Mouse (Mus musculus): ENCODE results near the gene Rapgef4. TPM values are rescaled to one million over a fixed set of nuclear protein-coding genes. Genes with fewer than 3 reads are reported as not detected.

Rapgef4 gene
- polyA plus RNA-seq, 1 experiment, result 192 TPM

DNA sequence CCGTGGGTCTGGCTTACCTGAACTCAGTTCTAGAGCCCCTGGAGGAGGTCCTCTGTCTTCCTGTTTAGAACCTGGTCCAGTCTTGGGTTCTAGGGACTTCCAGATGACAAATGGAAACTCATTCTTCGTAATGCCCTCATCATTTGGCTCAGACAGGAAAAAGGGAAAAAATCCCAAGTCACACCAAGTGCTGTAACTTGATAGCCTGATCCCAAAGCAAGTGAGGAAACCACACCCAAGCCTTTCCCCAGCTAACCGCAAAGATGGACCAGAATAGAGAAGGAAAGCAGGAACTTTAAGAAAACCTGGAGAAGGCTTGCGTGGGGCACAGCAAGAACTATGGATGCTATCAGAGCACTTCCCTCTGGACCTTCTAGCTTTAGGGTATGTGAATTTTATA, 167.6 kb downstream of the Rapgef4 start:
- Histone ChIP-seq H3K27ac (ENCODE audit: insufficient read depth, low read length) (no peak overlapping the region), H3K4me3 (replicated peaks; ENCODE audit: insufficient read depth, low read depth, low read length) (no peak overlapping the region), H3K27me3 (ENCODE audit: control insufficient read depth, insufficient read depth, low read length) (no peaks in the 10 kb centered on the region), H3K4me1 (ENCODE audit: control insufficient read depth, insufficient read depth, low read length) (peaks cover 4% of the 10 kb centered on the region)
- WGBS, result 77% methylated on average over 4 of the region's 4 CpGs
- DNase-seq, result no peak
- TF ChIP-seq CTCF (IDR thresholded peaks at IDR 0.05; ENCODE audit: borderline replicate concordance, insufficient read depth, low read depth, low read length), result no peak
- no peak for TF ChIP-seq POLR2A (IDR thresholded peaks at IDR 0.05; ENCODE audit: borderline replicate concordance, insufficient read depth, low read length)

DNA sequence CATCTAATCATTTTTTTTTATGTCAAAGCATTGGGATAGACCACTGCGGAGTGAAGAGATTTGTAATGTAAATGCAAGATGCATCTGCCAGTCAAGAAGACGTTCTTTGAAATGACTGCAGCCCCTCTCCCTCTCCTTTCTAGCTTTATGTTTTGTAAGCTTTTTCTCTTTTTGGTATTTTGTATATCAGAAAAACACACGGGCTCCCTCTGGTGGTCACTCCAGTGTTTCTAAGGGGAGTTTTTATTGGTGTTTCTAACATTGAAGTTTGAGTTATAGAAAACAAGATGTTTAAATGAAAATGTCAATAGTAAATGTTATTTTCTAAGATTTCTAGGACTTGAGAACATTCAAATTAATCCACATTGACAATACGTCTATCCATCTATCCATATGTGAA, 168.0 kb downstream of the Rapgef4 start:
- no peak overlapping the region for H3K27ac ChIP-seq (ENCODE audit: insufficient read depth, low read length)
- peaks cover 4% of the 10 kb centered on the region for H3K4me1 ChIP-seq (ENCODE audit: control insufficient read depth, insufficient read depth, low read length)
- H3K4me3 ChIP-seq (replicated peaks; ENCODE audit: insufficient read depth, low read depth, low read length), result no peak overlapping the region
- WGBS, result 32% methylated on average over 4 of the region's 4 CpGs
- no peak for TF ChIP-seq POLR2A (IDR thresholded peaks at IDR 0.05; ENCODE audit: borderline replicate concordance, insufficient read depth, low read length)
- H3K27me3 ChIP-seq (ENCODE audit: control insufficient read depth, insufficient read depth, low read length), result no peaks in the 10 kb centered on the region
- DNase-seq, result peak; percentile 45 to 59

DNA sequence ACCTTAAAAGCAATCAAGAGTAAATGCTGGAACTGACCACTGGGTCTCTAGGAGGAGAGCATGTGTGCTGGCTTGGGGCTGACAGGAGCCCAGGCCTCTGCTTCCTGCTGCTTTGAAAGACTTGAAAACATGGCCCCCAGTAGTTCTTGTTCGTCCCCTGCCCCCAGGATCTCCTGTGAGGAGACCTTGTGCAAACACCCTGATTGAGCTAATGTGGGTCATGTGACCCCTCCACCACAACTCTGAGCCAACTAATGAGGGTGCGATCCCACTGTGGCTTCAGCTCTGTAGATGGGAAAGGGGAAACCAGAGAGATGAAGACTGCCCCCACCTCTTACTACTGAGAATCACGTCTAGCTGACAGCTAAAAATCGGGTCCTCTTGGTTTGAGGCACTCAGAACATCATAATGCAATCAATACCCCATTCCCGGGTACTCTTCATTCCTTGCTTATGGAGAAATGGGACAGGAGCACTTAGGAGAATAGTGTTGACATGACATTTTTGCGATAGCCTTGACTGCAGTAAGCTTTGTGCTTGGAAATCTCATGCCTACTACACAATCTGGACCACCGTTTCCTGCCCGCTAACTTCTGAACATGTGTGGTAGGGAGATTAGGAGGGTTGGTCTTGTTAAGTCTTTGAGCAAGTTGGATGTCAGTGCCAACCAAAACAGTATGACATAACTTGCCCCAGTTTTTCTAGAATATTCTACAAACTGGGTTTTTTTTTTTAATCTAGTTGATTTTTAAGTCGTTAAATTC, 170.9 kb downstream of the Rapgef4 start:
- WGBS, result 75% methylated on average over 9 of the region's 9 CpGs
- Histone ChIP-seq H3K27ac (ENCODE audit: insufficient read depth, low read length) (no peak overlapping the region), H3K4me3 (replicated peaks; ENCODE audit: insufficient read depth, low read depth, low read length) (no peak overlapping the region), H3K4me1 (ENCODE audit: control insufficient read depth, insufficient read depth, low read length) (peaks cover 4% of the 10 kb centered on the region), H3K27me3 (ENCODE audit: control insufficient read depth, insufficient read depth, low read length) (no peaks in the 10 kb centered on the region)
- no peak for TF ChIP-seq CTCF (IDR thresholded peaks at IDR 0.05; ENCODE audit: borderline replicate concordance, insufficient read depth, low read depth, low read length)
- TF ChIP-seq POLR2A (IDR thresholded peaks at IDR 0.05; ENCODE audit: borderline replicate concordance, insufficient read depth, low read length), result no peak
- no peak for DNase-seq

DNA sequence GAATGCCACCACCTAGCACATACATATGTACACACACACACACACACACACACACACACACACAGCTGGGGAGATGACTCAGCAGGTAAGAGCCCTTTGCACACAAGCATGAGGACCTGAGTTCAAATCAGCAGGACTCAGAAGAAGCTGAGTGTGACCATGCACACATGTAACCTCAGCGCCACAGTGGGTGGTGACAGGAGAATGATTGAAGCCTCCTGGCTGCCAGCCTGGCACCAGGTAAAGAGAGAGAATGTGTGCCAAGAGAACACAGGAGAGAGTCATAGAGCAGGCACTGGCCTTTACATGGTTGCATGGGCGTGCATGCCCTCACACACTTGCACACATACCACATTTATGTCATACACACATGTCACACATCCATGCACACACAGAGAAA, 171.7 kb downstream of the Rapgef4 start:
- no peak overlapping the region for H3K4me3 ChIP-seq (replicated peaks; ENCODE audit: insufficient read depth, low read depth, low read length)
- 71% methylated on average over 2 of the region's 2 CpGs for WGBS
- H3K4me1 ChIP-seq (ENCODE audit: control insufficient read depth, insufficient read depth, low read length), result peaks cover 7% of the 10 kb centered on the region
- no peaks in the 10 kb centered on the region for H3K27me3 ChIP-seq (ENCODE audit: control insufficient read depth, insufficient read depth, low read length)
- no peak overlapping the region for H3K27ac ChIP-seq (ENCODE audit: insufficient read depth, low read length)
- DNase-seq, result no peak
- TF ChIP-seq CTCF (IDR thresholded peaks at IDR 0.05; ENCODE audit: borderline replicate concordance, insufficient read depth, low read depth, low read length) (no peak), POLR2A (IDR thresholded peaks at IDR 0.05; ENCODE audit: borderline replicate concordance, insufficient read depth, low read length) (no peak)

DNA sequence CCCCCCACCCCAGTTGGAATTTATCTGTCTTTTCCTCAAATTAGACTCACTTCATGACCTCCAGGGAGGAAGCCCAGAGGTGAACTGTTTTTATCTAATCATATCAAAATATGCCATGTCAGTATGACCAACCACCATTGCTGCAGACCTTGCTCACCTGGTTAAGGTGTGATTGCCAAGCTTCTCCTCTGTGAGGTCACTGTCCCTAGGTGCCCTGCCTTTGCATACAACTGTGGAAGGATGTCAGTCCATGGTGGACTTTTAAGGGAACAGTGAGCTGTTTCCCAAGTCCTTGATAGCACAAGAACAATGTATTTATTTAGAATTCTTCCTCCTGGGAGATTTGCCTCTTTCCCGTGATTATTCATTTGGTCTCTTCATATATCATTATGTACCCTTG, 172.8 kb downstream of the Rapgef4 start:
- DNase-seq, result no peak
- H3K4me1 ChIP-seq (ENCODE audit: control insufficient read depth, insufficient read depth, low read length), result peaks cover 11% of the 10 kb centered on the region
- no peak overlapping the region for H3K4me3 ChIP-seq (replicated peaks; ENCODE audit: insufficient read depth, low read depth, low read length)
- no peak for TF ChIP-seq POLR2A (IDR thresholded peaks at IDR 0.05; ENCODE audit: borderline replicate concordance, insufficient read depth, low read length)
- TF ChIP-seq CTCF (IDR thresholded peaks at IDR 0.05; ENCODE audit: borderline replicate concordance, insufficient read depth, low read depth, low read length), result no peak
- H3K27ac ChIP-seq (ENCODE audit: insufficient read depth, low read length), result no peak overlapping the region
- H3K27me3 ChIP-seq (ENCODE audit: control insufficient read depth, insufficient read depth, low read length), result no peaks in the 10 kb centered on the region
- WGBS, result 86% methylated on average over 1 of the region's 1 CpGs

DNA sequence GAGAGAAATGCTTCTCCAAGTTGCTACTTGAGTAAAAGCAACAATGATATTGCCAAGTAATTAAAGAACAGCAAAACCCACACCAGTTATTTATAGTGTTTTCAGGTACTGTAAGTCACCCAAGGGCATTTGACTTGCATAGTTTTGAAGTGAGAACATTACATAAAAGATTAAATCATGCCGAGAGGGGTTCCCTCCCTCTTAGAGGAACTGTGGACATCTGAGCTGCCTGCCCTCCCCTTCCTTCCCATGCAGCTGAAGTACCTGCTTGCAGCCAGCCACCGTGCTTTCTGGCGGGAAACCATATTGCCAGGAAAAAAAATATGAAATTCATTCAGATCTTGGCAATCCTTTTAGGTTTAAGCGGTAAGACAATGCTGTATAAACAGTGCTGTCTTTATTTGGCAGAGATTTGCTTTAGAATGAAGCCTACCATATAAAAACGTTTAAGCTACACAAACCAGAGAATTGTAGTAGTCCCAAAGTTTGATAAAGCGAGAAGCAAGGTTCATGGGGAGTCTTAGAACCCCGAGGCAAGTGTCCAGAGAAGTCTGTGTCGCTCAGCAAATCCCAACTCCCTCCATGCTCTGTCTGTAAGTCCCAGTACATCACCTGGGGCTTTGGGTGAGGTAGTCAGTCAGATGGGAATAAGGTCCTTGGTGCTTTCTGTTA, 174.2 kb downstream of the Rapgef4 start:
- no peak for DNase-seq

DNA sequence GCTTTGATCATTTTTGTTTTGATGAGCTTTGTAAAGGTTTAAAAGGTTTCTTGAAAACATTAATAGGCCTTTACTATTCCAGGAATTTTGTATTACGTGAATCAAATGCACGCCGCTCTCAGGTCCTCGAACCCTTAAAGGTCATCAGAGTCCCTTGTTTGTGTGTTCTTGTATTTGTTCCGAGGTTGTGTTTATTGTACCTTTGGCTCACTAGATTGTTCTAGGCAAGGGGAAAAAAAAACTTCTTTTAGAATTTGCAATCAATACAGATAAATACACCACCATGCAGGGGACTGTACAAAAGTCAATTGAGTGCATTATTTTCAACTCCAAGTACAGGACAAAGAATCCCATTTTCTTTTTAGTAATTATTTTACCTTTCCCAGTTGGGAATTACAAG, 175.4 kb downstream of the Rapgef4 start:
- DNase-seq, result no peak
- Histone ChIP-seq H3K4me3 (replicated peaks; ENCODE audit: insufficient read depth, low read depth, low read length) (no peak overlapping the region), H3K27ac (ENCODE audit: insufficient read depth, low read length) (no peak overlapping the region), H3K27me3 (ENCODE audit: control insufficient read depth, insufficient read depth, low read length) (no peaks in the 10 kb centered on the region), H3K4me1 (ENCODE audit: control insufficient read depth, insufficient read depth, low read length) (peaks cover 12% of the 10 kb centered on the region)
- 95% methylated on average over 5 of the region's 5 CpGs for WGBS
- TF ChIP-seq POLR2A (IDR thresholded peaks at IDR 0.05; ENCODE audit: borderline replicate concordance, insufficient read depth, low read length) (no peak), CTCF (IDR thresholded peaks at IDR 0.05; ENCODE audit: borderline replicate concordance, insufficient read depth, low read depth, low read length) (no peak)

More for the DNA sequence above, 174.2 kb downstream of the Rapgef4 start:
- Histone ChIP-seq H3K27me3 (ENCODE audit: control insufficient read depth, insufficient read depth, low read length) (no peaks in the 10 kb centered on the region), H3K27ac (ENCODE audit: insufficient read depth, low read length) (no peak overlapping the region), H3K4me1 (ENCODE audit: control insufficient read depth, insufficient read depth, low read length) (peaks cover 12% of the 10 kb centered on the region), H3K4me3 (replicated peaks; ENCODE audit: insufficient read depth, low read depth, low read length) (no peak overlapping the region)
- 34% methylated on average over 8 of the region's 8 CpGs for WGBS
- TF ChIP-seq CTCF (IDR thresholded peaks at IDR 0.05; ENCODE audit: borderline replicate concordance, insufficient read depth, low read depth, low read length), result no peak
- no peak for TF ChIP-seq POLR2A (IDR thresholded peaks at IDR 0.05; ENCODE audit: borderline replicate concordance, insufficient read depth, low read length)

DNA sequence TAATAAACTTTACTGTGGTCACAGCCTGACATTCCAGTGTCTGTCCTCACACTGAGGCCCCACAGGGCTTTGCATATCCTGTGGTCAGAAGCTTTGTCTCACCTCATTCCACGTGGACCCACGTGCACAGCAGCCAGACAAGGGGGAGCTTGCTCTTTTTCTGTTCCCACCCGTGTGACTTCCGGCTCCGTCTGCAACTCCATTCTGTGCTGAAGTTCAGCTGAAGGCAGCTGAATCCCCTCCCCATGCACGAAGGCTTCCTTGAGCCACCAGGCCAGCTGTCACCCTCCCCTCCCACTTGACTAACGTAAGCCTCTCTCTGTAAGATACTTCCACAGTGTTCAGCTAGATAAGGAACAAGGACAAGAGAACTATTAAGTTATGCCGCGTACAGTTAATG, 176.5 kb downstream of the Rapgef4 start:
- H3K4me1 ChIP-seq (ENCODE audit: control insufficient read depth, insufficient read depth, low read length), result peaks cover 12% of the 10 kb centered on the region
- no peak overlapping the region for H3K4me3 ChIP-seq (replicated peaks; ENCODE audit: insufficient read depth, low read depth, low read length)
- no peak for DNase-seq
- no peaks in the 10 kb centered on the region for H3K27me3 ChIP-seq (ENCODE audit: control insufficient read depth, insufficient read depth, low read length)
- H3K27ac ChIP-seq (ENCODE audit: insufficient read depth, low read length), result no peak overlapping the region
- no peak for TF ChIP-seq POLR2A (IDR thresholded peaks at IDR 0.05; ENCODE audit: borderline replicate concordance, insufficient read depth, low read length)
- TF ChIP-seq CTCF (IDR thresholded peaks at IDR 0.05; ENCODE audit: borderline replicate concordance, insufficient read depth, low read depth, low read length), result no peak
- 44% methylated on average over 9 of the region's 9 CpGs for WGBS
